Mouse (Mus musculus): Measurements from ENCODE around the gene Mrpl20. TPM values are rescaled to one million over a fixed set of nuclear protein-coding genes. Genes with fewer than 3 reads are reported as not detected.

Gene Mrpl20
- polyA plus RNA-seq, 1 experiment from 2014 or later, result 195 TPM

- peak; percentile 15 for ATAC-seq (ENCODE audit: insufficient read depth, low FRiP score, low read depth)
- Histone ChIP-seq H3K4me2 (peak overlapping the region; percentile 74), H3K27ac (peak overlapping the region; percentile 89), H3K9ac (peak overlapping the region; percentile 100), H3K4me1 (peaks cover 18% of the 10 kb centered on the region), H3K27me3 (replicated peaks) (no peaks in the 10 kb centered on the region), H3K4me3 (replicated peaks) (peak overlapping the region; percentile 91), H3K36me3 (peaks cover 60% of the 10 kb centered on the region), H3K9me3 (no peaks in the 10 kb centered on the region)
- WGBS, result 1% methylated on average over 49 of the region's 49 CpGs
Measured at GRCm38 (mm10) chr4:155812665-155813181, 10.0 kb downstream of the Mrpl20 start.

DNA sequence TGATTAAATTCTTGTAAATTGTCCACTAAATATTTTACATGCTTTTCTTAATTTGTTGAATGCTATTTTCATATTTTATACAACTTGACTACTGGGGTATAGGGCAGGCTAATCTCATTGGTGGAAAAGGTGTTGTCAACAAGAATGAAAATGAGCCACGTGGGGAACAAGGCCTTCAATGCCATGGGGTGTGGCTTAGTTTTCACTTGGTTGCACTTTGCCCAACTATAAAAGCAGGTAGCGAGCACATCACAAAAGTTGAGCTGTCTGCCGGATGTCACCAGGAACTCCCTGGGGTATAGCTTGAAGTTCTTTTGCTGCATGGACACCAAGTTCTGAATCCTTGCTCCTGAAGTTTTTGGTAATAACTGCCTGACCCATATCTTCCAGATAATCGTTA, 14.9 kb downstream of the Mrpl20 start:
- ATAC-seq (ENCODE audit: insufficient read depth, low FRiP score, low read depth), result no peak
- H3K36me3 ChIP-seq, result peaks cover 69% of the 10 kb centered on the region

DNA sequence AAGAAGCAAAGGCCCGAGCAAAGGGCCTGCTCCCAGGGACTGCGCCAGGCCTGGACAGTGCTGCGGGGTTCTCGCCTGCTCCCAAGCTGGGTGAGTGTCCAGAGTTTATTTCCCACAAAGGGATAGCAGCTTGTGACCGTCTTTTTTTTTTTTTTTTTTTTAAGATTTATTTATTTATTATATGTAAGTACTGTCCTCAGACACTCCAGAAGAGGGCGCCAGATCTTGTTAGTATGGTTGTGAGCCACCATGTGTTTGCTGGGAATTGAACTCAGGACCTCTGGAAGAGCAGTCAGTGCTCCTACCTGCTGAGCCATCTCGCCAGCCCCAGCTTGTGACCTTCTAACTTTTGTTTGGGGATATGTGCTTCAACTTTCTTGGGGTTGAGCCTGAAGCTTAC, 18.3 kb downstream of the Mrpl20 start:
- H3K4me1 ChIP-seq, result no peaks in the 10 kb centered on the region
- WGBS, result 75% methylated on average over 7 of the region's 7 CpGs
- H3K27ac ChIP-seq, result no peak overlapping the region
- no peak for ATAC-seq (ENCODE audit: insufficient read depth, low FRiP score, low read depth)
- H3K36me3 ChIP-seq, result peaks cover 77% of the 10 kb centered on the region
- no peaks in the 10 kb centered on the region for H3K27me3 ChIP-seq (replicated peaks)
- no peaks in the 10 kb centered on the region for H3K9me3 ChIP-seq
- H3K4me2 ChIP-seq, result no peak overlapping the region
- no peak overlapping the region for H3K4me3 ChIP-seq (replicated peaks)
- H3K9ac ChIP-seq, result no peak overlapping the region

More for the DNA sequence above, 14.9 kb downstream of the Mrpl20 start:
- H3K9me3 ChIP-seq, result no peaks in the 10 kb centered on the region
- no peak overlapping the region for H3K27ac ChIP-seq
- WGBS, result 79% methylated on average over 4 of the region's 4 CpGs
- no peak overlapping the region for H3K4me2 ChIP-seq
- peaks cover 12% of the 10 kb centered on the region for H3K4me1 ChIP-seq
- H3K9ac ChIP-seq, result no peak overlapping the region
- no peak overlapping the region for H3K4me3 ChIP-seq (replicated peaks)
- no peaks in the 10 kb centered on the region for H3K27me3 ChIP-seq (replicated peaks)

- no peak for ATAC-seq (ENCODE audit: insufficient read depth, low FRiP score, low read depth)
- no peaks in the 10 kb centered on the region for H3K9me3 ChIP-seq
- no peak overlapping the region for H3K27ac ChIP-seq
- H3K4me1 ChIP-seq, result no peaks in the 10 kb centered on the region
- H3K4me3 ChIP-seq (replicated peaks), result no peak overlapping the region
- WGBS, result 96% methylated on average over 16 of the region's 16 CpGs
- H3K9ac ChIP-seq, result no peak overlapping the region
- no peak overlapping the region for H3K4me2 ChIP-seq
- H3K36me3 ChIP-seq, result peaks cover 55% of the 10 kb centered on the region
- no peaks in the 10 kb centered on the region for H3K27me3 ChIP-seq (replicated peaks)
Measured at GRCm38 (mm10) chr4:155823443-155823842, 20.8 kb downstream of the Mrpl20 start.

DNA sequence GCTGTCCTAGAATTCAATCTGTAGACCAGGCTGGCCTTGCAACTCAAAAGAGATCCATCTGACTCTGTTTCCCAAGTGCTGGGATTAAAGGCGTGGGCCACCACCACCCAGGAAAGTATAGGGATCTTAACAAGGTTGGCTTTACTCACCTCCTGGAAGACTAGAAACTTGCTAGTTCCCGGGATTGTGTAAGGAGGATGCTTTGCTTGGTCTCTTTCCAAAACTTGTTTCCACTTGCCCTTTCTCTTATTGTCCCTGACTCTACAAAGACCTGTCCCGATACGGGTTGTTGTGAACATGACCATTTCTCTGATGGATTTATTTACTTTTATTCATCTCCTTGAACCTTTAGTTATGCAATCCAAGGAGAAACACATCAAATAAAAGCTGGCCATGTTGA, 27.2 kb downstream of the Mrpl20 start:
- ATAC-seq (ENCODE audit: insufficient read depth, low FRiP score, low read depth), result no peak
- no peak overlapping the region for H3K4me2 ChIP-seq
- H3K9me3 ChIP-seq, result no peaks in the 10 kb centered on the region
- no peak overlapping the region for H3K9ac ChIP-seq
- no peaks in the 10 kb centered on the region for H3K27me3 ChIP-seq (replicated peaks)
- peaks cover 21% of the 10 kb centered on the region for H3K4me1 ChIP-seq
- H3K36me3 ChIP-seq, result peaks cover 10% of the 10 kb centered on the region
- H3K27ac ChIP-seq, result no peak overlapping the region
- no peak overlapping the region for H3K4me3 ChIP-seq (replicated peaks)
- 90% methylated on average over 4 of the region's 4 CpGs for WGBS

DNA sequence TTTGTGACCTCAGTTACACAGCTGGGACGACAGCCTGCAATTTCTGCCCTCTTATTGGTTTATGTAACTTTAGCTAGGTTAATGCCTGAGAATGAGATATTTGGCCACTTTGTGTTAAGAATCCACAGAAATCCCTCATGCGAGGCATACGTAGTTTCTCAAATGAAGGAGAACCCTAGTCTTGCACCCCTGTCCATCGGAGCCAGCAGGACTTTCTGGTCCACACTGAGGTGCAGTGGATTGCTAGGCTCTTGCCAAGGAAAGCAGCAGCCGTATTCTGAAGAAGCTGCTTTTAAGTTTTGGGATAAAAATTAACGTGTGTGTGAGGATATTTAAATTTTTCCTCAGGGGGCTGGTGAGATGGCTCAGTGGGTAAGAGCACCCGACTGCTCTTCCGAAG, 27.9 kb downstream of the Mrpl20 start:
- Histone ChIP-seq H3K4me2 (peak overlapping the region; percentile 93), H3K36me3 (peaks cover 7% of the 10 kb centered on the region), H3K27me3 (replicated peaks) (no peaks in the 10 kb centered on the region), H3K9me3 (no peaks in the 10 kb centered on the region), H3K9ac (no peak overlapping the region), H3K4me1 (peaks cover 21% of the 10 kb centered on the region), H3K4me3 (replicated peaks) (peak overlapping the region; percentile 85), H3K27ac (peak overlapping the region; percentile 94; the same call in 1 of the 2 replicates)
- no peak for ATAC-seq (ENCODE audit: insufficient read depth, low FRiP score, low read depth)
- 52% methylated on average over 8 of the region's 8 CpGs for WGBS

GRCm38 (mm10) chr4:155831205-155831766, 28.6 kb downstream of the Mrpl20 start, which contains the start of gene Aurkaip1:
TSS of gene Aurkaip1 (plus strand) at chr4:155831272.
- Histone ChIP-seq H3K27me3 (replicated peaks) (no peaks in the 10 kb centered on the region), H3K4me3 (replicated peaks) (peak within 1 kb of the TSS; percentile 85), H3K27ac (peak within 1 kb of the TSS; percentile 94), H3K36me3 (peaks cover 7% of the 10 kb centered on the region), H3K9ac (peak within 1 kb of the TSS; percentile 91), H3K9me3 (no peaks in the 10 kb centered on the region), H3K4me1 (peaks cover 21% of the 10 kb centered on the region), H3K4me2 (peak within 1 kb of the TSS; percentile 93)
- 0% methylated on average over 49 of the region's 49 CpGs for WGBS
- peak; percentile 94 for ATAC-seq (ENCODE audit: insufficient read depth, low FRiP score, low read depth)

DNA sequence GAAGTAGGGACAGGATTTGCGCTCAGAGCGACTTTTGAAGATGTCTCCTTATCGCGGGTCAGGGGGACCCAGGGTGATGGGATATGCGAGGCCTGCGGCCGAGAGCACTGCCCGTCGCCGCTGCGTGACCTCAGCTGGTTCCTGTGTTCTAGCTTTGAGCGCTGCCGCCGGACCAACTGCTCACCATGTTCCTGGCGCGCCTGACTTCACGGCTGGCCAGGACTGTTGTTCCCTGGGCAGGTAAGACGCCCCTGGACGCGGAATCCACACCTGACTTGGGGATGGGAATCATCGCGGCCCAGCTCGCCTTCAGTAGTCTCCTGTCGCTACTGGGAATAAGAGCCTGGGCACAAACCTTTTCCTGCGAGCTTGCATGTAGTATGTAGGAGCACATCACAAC, 29.2 kb downstream of the Mrpl20 start:
- Histone ChIP-seq H3K36me3 (peaks cover 7% of the 10 kb centered on the region), H3K4me3 (replicated peaks) (peak overlapping the region; percentile 85), H3K4me1 (peaks cover 21% of the 10 kb centered on the region), H3K4me2 (peak overlapping the region; percentile 93), H3K27me3 (replicated peaks) (no peaks in the 10 kb centered on the region), H3K9ac (peak overlapping the region; percentile 91), H3K9me3 (no peaks in the 10 kb centered on the region), H3K27ac (peak overlapping the region; percentile 94)
- WGBS, result under 1% methylated on average over 25 of the region's 25 CpGs
- ATAC-seq (ENCODE audit: insufficient read depth, low FRiP score, low read depth), result 0 out of 2 replicates have a peak, but pooled peaks have one; percentile 0

- H3K4me2 ChIP-seq, result peak overlapping the region; percentile 93
- H3K36me3 ChIP-seq, result peaks cover 7% of the 10 kb centered on the region
- peak overlapping the region; percentile 94; the same call in 1 of the 2 replicates for H3K27ac ChIP-seq
- no peaks in the 10 kb centered on the region for H3K9me3 ChIP-seq
- H3K4me3 ChIP-seq (replicated peaks), result peak overlapping the region; percentile 85
- peak overlapping the region; percentile 91 for H3K9ac ChIP-seq
- H3K27me3 ChIP-seq (replicated peaks), result no peaks in the 10 kb centered on the region
- no peak for ATAC-seq (ENCODE audit: insufficient read depth, low FRiP score, low read depth)
- WGBS, result 52% methylated on average over 10 of the region's 10 CpGs
- peaks cover 23% of the 10 kb centered on the region for H3K4me1 ChIP-seq
Measured at GRCm38 (mm10) chr4:155832321-155832720, 29.6 kb downstream of the Mrpl20 start.

- Histone ChIP-seq H3K4me2 (no peak overlapping the region), H3K9ac (no peak overlapping the region), H3K27me3 (replicated peaks) (no peaks in the 10 kb centered on the region), H3K27ac (peak overlapping the region; percentile 27; the same call in 1 of the 2 replicates), H3K4me3 (replicated peaks) (no peak overlapping the region; the same call in 1 of the 2 replicates), H3K4me1 (peaks cover 32% of the 10 kb centered on the region), H3K36me3 (peaks cover 7% of the 10 kb centered on the region), H3K9me3 (no peaks in the 10 kb centered on the region)
- ATAC-seq (ENCODE audit: insufficient read depth, low FRiP score, low read depth), result no peak
- 84% methylated on average over 4 of the region's 4 CpGs for WGBS
Measured at GRCm38 (mm10) chr4:155833234-155833633, 30.6 kb downstream of the Mrpl20 start.

DNA sequence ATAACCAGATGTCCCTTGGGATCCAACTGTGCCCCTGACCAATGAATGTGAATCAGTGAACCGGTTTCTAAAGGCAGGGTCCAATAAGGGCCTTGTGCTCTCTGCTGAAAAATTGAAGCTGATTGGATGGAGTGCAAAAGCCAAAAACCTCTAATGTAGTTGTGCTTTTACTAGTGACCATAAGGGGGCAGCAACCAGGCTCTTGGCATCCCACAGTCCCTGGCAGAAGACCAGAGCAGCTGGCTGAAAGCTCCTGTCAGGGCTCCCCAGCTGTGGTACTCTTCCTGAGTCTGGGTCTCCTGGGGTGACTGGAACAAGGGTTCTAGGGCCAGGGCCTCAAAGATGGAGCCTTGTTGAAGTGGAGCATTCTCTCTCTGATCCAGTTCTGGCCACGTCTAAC, 31.2 kb downstream of the Mrpl20 start:
- no peak overlapping the region for H3K4me2 ChIP-seq
- no peaks in the 10 kb centered on the region for H3K9me3 ChIP-seq
- peaks cover 37% of the 10 kb centered on the region for H3K4me1 ChIP-seq
- H3K36me3 ChIP-seq, result peaks cover 7% of the 10 kb centered on the region
- 26% methylated on average over 2 of the region's 2 CpGs for WGBS
- no peak overlapping the region for H3K9ac ChIP-seq
- H3K27me3 ChIP-seq (replicated peaks), result no peaks in the 10 kb centered on the region
- 0 out of 2 replicates have a peak, but pooled peaks have one; percentile 7 for ATAC-seq (ENCODE audit: insufficient read depth, low FRiP score, low read depth)
- H3K27ac ChIP-seq, result peak overlapping the region; percentile 80
- no peak overlapping the region for H3K4me3 ChIP-seq (replicated peaks)

DNA sequence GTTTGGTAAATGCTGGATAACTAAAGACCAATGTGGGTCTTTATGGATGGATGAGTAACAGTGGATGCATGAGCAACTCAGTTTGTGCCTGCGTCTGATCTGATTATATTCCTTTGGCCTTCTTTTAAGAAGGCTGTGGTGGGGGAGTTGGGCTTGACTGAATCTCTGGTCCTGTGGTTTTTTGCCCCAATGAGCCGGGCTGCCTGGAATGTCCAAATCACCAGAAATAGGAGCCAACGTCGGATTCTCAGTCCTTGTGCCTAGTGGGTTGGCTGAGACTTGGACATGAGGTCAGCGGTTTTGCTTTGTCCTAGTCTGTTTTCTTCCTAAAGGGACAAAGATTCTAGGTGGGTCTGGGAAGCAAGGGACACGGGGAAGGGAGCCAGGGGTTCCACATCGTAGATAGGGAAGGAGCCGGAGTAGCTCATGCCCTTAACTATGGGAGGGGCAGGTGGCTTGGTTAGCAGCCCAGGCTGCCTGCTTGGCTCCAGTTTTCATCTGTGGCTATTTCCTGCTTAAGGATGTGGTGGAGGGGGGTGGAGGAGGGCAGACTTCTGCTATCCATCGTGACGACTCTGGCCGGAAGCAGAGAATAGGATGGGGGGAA, 34.8 kb downstream of the Mrpl20 start:
- no peak overlapping the region for H3K9ac ChIP-seq
- peaks cover 9% of the 10 kb centered on the region for H3K36me3 ChIP-seq
- H3K27ac ChIP-seq, result peak overlapping the region; percentile 96
- H3K4me2 ChIP-seq, result no peak overlapping the region; the same call in 1 of the 2 replicates
- ATAC-seq (ENCODE audit: insufficient read depth, low FRiP score, low read depth), result no peak
- H3K27me3 ChIP-seq (replicated peaks), result no peaks in the 10 kb centered on the region
- H3K4me3 ChIP-seq (replicated peaks), result no peak overlapping the region
- 59% methylated on average over 11 of the region's 11 CpGs for WGBS
- no peaks in the 10 kb centered on the region for H3K9me3 ChIP-seq
- H3K4me1 ChIP-seq, result peaks cover 57% of the 10 kb centered on the region
